Mouse (Mus musculus) E14TG2a.4 (cell line): ENCODE measurements around the gene Teddm1a.

Experiments used
- CTCF ChIP-seq: conservative IDR thresholded peaks from 2 replicates; pipeline ENCODE4 v1.5.1; 2014; ENCODE audit warnings: low read length
- NANOG ChIP-seq: IDR thresholded peaks from 2 replicates; pipeline ENCODE4 v1.6.1; 2014; ENCODE audit warnings: borderline replicate concordance, low read length, mixed read lengths

DNA sequence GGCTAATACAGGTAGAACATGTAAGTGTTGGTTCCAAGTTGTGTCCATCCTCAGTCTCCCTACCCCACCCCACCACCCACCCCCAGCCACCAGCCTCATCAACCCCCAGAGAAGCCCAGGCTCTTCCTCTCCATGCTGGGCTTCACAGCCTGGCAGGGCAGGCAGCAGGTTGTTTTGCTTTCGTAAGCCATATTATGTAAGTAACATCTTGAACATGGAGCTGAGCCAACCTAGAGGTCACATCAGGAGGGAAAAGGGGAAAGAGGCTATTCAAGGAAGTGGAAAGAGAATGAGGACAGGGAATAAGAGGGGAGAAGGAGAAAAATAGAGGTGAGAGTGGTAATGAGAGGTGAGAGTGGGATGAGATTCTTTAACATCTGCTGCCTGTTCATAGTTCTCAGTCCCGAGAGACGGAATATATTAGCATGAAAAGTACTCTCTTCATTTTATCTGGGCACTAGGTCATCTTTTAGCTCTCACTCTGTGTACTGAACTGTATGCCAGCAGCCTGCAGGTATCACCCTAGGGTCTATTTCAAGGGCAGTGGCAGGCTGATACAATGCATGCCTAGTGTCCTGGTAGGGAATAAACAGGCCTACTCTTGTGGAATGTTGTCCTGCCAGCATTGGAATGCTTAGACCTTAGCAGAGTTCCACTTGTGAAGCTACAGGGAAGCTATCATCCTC is 27.1 kb downstream of the Teddm1a start:
- no peak for TF ChIP-seq CTCF
- no peak for TF ChIP-seq NANOG
